Mouse (Mus musculus) layer of hippocampus, postnatal 25 days (tissue): ENCODE measurements around the gene Add2. TPM values are rescaled to one million over a fixed set of nuclear protein-coding genes. Genes with fewer than 3 reads are reported as not detected.
"Not testable (repeated sequence)": the region's sequence is repeated elsewhere in the genome, so short reads cannot be mapped to it uniquely, and the experiment has no call there.

Experiments
- DNase-seq, 2 experiments: peaks; one replicate each; pipeline ENCODE4 v3.0.0; 2022; ENCODE audit warnings: mixed read lengths in 2 of 2, low spot score in 1 of 2; ENCODE audit errors: extremely low spot score in 1 of 2
- total RNA-seq, 2 experiments: library from RNA; stranded (reverse); gene quantifications; 2 replicates each; pipeline ENCODE4 v1.2.3; 2021

Gene Add2
- 100 to 1,000 TPM; 279 to 295 TPM for total RNA-seq

DNA sequence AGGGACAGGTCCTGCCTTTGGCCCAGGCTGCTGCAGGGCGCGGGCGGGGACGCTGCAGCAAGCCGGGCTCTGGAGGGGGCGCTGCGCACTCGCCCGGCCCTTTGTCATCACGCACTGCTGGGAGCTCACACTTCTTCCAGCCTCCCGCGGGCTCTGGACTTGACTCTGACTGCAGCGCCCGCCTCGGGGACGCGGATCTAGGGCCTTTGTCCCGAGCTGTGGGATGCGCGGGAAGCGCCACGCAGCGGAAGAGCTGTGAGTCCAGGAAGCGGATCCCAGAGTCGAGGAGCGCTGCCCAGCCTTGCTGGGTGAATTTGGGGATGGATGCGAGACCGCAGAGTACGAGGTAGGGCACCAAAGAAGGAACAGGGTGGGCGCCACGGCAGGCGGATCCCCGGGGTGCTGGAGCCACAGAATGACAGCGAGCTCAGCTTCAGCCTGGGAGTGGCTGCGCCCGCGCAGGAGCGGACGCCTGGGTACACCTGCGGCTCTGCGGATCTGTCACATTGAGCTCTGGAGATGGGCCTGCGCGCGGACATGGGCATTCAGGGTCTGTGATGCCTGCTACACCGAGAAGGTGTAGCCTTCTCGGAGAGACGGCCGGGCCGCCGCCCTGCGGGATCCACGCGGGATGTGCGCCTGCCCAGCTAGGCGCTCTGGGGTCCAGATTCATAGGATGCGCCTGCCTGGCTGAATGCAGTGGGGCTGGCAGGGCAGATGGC, at the start of gene Add2:
Add2 (plus strand) TSS at position 81 of the 722 bp plus-strand sequence.
- peak; percentile 63 to 69 for DNase-seq

DNA sequence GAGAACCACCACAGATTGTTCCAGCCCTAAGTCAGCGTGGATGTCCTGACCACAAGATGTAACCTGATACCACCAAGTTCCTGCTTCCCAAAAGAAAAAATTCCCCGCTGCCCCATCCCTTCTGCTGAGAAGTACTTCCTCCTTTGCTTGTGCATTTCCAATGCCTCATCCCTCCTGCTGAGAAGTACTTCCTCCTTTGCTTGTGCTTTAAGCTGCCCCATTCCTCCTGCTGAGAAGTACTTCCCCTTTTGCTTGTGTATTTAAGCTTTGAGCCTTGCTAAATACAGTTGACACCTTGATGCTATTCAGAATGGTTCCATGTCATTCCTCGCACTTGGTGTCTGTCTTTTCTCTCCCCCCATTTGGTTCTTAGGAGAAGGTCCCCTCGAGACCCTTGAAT, 49.7 kb upstream of the Add2 start:
- not testable (repeated sequence) for DNase-seq

DNA sequence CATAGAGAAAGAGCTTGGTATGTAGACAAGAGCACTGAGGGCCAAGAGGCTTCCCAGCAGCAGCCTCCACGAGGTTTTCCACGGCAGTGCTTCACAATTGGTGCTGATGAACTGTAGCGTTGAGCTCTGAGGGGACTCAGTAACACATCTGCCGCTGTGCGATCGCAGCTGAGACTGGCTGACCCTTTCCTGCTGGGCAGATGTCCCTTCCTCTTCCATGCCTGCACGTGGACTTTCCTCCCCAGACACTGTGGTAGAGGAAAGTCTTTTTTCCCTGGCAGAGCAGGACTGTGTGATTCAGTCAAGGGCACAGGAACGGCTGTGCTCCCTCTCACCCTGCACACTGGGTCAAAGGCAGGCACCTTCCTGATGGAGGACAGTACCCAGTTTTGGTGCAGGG, 44.1 kb upstream of the Add2 start:
- DNase-seq, result no peak

DNA sequence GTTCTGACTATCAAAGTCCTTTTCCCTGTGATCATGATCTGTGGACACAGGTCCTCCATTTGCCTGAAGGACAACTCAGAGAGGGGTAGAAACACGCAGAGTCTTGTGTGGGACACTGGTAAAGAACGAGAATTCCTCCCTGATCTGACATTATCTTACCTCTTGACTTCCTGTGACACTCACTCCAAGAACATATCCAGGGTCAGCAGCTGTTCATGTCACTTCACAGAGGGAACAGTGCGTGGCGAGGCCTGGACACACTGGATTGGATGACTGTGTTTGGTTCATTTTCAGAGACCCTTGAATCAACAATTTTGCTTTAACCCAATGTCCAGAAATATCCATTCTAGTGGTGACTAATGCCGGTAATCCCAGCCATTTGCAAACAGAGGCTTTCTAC, 38.9 kb upstream of the Add2 start:
- DNase-seq, result not testable (repeated sequence)

DNA sequence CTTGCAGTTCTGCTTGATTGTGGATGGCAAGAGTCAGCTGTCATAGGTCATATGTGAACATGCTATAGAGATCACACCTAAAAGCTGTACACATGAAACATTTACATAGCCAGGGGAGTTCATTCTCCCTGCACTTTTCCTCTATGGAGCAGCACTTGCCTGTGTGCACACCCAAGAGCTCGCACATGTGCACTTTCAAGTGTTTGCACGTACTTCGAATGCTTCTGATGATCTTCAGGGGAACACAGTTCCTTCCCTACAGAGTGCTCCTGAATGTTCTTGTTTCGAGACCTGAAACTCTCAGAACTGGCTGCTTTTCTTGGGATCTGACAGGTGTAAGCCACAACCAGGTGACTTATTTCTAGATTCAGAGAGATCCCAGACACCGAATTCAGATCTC, 37.7 kb upstream of the Add2 start:
- DNase-seq, result not testable (repeated sequence)

DNA sequence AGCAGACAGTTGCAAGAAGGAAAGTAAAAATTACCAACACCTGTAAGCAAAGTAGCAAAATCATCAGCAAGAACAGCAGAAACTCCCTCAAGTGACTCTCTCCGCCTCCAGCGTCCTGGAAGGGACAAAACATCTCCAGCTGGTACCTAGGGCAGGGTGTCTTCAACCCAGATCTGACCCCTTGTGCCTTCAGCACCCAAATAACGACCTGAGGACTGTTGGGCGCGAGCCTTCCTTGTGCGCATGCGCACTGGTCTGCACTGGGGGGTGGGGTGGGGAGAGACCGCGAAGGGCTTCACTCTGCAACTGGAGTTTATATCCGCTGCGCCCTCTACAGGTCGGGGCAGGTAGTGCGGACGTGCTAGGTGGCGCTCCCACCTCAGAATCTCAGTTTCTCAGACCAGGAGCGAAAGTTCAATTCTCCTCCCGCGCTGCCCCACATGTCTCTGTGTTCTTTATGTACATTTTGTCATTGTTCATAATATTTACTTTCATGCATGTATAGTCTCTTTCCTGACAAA, 25.0 kb upstream of the Add2 start:
- no peak for DNase-seq

DNA sequence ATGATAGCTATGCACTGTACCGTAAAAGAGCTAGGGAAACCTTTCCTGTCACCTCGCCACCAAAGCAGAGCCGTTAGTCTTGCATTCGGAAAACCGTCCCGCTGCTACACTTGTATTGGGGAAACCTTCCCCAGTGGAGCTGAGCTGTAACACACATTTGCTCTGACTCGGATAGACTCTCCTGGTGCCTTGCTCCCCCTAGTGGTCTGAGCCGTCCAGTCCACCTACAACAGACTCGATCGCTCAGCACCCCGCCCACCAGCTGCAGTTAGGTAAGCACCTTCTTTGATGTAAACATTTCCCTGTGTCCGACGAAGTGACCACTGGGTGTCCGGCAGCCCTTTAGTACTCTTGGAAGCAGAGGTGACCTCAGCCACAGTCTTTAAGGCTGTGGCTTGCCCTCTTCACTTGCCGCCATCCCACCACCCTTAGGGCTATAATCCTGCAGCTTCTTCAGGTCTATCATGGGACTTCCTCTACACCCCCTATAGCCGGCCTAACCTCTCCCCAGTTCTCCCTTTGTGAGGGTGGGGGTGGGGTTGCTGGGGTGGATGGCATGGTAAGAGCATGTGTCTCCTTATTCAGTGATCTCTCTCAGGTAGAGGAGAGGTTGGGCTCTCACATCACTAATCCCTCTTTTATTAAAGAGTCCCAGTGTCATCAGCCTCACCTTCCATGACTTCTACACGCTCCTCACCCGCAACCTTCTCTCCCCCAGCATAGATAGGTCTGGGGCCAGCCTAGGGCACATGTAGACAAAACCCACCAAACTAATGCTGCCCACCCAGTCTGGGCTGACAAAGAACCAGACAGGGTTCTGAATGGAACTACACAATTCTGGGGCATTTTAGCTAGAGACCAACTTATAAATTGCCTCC, 24.0 kb upstream of the Add2 start:
- peak; percentile 35 to 73 for DNase-seq

DNA sequence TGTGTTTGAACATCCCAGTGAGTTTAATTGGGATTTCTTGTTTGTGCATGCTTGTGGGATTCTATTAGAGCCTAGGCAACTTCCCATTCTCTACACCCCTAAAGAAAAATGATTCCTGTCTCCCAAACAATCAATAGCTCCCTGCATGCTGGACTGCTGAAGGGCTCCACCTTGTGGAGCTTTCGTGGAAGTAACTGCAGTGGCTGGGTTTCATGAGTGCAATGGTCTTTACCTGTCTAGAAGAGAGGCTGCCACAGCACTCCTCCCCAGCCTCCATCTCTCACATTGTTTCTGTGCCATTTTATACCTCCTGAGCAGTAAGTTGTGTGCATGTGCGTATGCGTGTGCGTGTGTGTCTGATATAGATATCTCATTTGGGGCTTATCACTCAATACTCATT, 18.5 kb upstream of the Add2 start:
- DNase-seq, result peak in 1 of 2 experiments; percentile 48

DNA sequence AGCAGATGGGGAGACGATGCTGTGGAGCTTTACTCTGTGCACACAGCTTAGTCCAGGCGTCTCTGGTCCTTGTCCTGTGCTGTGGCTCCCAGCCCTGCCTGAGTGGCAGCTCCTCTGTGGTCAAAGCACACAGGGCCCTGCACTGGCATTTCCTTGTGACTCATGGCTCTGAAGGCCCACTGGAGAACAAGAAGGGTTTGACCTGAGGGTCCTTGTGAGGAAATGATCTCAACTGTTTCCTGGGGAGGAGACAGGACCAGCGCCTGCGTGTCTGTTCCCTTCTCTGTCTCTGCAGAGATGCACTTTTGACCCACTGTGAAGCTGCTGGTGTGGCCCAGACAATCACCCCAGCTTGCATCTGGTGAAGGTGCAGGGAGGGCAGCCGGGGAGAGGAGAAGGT, 13.7 kb upstream of the Add2 start:
- not testable (repeated sequence) for DNase-seq

DNA sequence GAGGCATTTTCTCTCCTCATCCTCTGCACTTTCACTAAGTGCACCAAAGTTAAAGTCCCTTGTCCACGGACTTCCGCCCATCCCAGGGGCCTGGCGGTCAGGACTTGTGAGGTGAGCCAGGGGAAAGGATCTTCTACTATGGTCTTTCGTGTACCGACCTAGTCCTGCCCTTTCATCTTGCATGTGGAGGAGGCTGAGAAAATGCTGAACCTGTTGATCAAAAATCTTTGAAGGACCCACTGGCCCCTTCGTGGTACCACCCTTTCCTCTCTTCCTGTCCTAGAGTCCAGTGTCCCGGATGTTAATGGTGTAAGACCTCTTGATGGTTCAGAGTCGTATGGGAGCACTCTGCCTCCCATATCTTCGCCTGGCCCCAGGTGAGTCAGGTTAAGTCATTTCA, 12.6 kb upstream of the Add2 start, which contains the start of gene Figla:
Figla (plus strand) TSS at position 301 of the 400 bp plus-strand sequence.
- DNase-seq, result no peak

DNA sequence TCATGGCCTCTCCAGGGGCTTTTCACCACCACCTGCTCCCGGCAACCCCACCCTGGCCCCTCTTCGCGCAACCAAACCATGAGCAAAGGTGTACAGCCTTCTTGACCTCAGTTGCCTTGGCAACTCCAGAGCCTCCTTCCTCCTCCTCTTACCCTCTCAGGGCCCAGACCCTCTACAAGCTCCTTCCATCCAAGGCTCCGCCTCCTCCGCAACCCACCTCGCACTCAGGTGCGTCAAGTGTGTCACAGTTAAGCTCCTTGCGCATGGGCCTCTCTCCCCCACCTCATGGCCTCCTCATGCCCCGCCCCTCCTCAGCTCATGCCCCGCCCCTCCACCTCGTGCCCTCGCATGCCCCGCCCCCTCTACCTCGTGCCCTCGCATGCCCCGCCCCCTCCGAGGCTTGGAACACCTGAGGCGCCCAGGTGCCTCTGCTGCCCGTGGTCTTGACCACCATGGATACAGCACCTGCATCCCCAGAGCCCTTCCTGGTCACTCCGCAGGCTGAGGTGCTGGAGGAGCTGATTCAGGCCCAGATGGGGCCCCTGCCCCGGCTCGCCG, 11.6 kb upstream of the Add2 start:
- no peak for DNase-seq

DNA sequence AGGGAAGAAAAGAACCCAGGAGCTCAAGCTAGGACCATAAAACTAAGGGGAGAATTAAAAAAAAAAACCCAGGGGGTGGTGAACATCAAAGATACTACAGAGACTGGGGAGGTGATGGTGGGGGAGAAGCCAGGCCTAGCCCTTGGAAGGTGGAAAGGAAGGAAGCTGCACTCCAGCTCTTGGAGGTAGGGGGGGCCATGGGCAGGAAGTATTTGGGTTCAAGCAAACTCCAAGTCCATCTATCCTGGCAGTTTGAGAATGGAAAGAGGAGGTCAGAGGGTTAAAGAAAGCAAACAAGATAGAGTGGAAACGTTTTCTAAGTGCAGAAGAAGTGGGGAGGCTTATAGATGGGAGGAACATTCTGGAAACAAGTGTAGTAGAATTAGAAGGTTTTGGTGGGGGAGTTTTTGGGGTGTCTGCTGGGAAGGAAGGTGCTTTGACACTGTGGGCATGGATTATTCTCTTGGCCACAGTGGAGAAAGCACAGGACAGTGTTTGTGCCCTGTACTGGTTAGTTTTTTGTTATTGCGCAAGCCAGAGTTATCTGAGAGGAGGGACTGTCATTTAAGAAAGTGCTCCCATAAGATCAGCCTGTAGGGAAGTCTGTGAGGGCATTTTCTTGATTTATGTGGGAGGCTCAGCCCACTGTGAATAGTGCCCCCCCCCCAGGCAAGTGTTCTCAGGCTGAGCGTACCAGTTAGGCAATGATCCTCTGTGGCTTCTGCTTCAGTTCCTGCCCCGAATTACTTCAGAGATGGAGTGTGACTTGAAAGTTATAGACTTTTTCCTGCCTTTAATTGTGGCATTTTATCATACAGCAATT, 8.9 kb upstream of the Add2 start:
- no peak for DNase-seq

DNA sequence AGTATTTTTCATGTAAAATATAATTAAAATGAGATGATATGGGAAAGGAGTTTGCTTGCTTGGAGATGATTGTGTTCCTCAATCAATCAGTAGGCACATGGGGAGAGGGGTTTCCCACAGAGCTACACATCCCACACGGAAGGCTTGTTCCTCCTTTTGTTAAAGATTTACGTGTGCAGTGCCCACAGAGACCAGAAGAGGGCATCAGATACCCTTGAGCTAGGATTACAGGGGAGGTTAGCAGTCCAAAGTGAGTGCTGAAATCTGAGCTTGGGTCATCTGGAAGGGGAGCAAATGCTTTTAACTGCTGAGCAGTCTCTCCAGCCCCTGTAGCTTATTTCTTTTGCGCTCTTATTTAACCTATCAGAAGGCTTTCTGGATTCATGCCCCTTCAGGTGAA, 7.5 kb upstream of the Add2 start:
- peak in 1 of 2 experiments; percentile 44 for DNase-seq

DNA sequence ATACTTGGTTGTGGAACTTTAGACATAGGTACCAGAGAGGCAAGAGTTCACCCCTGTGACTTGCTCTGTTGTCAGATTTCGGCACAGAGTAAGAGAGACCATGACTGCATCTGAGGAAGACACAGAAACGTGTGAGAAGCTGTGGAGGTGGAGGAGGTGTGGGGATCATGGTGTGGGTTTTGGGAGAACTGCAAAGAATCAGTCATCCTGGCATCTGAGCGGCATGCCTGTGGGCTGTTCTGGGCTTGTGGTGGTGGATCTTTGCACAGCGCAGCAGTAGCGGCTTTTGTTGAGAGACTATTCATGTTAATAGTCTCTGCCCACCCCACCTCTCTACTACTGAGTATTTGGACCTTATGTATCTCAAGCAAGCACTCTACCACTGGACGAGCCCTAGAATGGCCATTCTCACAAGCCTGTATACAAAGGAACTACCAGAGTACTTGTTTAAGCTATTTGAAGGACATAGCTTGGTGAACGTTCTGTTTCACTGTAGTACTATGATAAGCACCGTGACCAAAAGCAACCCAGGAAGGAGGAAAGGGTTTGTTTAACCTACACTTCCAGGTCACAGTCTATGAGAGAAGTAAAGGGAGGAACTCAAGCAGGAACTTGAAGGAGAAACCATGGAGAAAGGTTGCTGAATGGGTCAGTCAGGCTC, 1.7 kb upstream of the Add2 start:
- DNase-seq, result no peak

DNA sequence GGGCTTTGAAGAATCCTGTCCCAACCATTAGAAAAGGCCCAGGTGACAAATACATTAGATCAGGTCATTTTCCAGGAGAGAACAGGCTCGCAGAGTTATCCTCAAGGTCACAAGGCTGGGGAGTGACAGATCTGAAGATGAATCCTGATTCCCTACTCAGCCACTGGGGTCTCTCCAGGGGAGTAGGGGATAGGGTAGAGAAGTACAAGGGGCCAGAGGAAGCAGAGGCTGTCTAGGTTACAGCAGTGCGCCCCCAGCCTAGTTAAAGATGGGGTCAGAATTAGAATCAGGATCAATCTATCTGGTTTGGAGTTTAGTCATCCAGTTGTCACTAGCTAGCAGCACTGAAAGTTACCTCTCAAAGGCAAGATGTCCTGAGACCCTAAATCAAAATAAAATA, 331 bp upstream of the Add2 start:
- no peak for DNase-seq

DNA sequence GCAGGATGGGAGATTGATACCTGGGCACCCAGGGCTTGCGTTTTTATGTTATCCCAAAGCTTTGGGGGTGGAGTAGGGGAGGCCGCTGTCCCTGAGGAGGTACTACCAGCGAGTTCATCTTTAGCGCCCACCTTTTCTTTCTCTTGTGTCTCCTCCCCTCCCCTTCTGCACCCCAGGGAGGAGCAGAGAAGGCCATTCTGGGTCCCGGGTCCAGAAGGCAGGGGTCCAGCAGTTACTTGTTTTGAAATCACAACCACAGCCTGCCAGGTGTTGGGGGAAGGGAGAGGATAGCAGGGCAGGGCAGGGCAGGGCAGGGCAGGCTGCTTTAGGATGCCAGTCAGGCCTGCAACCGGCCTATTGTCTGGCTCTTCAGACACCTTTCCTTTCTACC, 837 bp downstream of the Add2 start:
- DNase-seq, result no peak

DNA sequence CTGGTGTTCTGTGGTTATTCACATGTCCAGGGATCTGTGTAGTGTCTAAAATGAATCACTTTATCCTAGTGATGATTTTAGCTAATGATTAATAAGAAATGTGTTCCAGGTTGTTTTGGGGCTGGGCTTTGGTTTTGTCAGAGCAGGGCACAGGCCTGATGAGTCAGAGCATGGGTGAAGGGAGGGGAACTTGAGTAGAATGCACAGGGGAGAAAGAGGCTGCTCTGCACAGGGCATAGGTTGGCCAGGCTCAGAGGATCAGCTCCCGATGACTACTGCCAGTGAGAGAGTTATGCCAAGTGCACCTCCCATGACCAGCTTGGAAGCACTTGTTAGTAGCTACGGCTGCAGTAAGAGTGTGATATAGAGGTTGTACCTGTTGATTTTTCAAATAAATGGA, 3.0 kb downstream of the Add2 start:
- no peak for DNase-seq

DNA sequence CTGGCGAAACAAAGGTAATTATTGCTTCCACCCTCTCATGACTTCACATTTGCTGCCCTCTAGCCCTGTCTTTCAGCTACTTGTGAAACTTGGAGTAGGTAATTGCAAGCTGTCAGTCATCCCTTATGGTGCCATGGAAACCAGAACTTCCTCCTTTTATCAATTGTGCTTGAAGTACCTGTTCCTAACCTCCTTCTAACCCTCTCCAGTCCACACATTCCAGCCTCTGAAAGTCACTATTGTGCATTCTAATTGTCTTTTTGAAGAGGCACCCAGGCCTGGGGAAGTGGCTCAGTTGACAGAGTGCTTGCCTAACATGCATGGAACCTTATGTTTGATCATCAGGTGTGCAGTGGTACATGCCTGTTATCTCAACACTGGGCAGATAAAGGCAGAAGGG, 5.2 kb downstream of the Add2 start:
- DNase-seq, result no peak

DNA sequence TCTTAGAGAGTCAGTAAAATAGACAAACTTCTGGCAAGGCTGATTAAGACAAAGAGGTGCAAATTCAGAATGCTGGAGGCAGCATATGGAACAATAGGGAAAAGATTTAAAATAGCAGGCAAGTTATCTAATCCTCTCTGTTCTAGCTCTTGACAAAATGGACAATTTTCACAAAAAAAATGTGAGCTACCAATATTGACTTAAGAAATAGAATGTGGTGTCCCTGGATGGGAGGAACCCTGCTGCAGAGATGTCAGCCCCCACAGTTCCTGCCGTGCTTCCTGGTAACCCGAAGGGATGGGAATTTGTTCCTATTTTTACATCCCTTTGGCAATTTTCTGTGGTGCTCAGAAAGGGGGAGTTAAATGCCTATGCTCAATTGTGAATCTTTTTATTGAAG, 10.4 kb downstream of the Add2 start:
- DNase-seq, result no peak

DNA sequence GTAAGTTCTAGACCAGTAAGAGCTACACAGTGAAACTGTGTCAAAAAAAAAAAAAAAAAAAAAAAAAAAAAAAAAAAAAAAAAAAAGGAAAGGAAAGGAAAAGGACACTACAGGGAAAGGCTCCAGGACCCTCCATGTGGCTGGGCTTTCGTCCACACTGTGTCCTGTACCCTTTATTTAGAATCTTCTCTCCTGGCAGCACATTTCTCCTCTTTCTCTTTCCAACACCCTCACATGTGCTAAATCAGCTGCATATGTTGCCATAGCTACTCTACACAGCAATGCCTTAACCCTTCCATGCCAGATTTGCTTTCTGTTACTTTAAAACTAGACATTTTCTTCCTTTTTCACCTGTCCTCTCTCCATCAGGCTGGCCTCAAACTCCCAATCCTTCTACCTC, 11.7 kb downstream of the Add2 start:
- DNase-seq, result no peak
